Mouse (Mus musculus) limb, embryonic 10.5 days (tissue): ENCODE data around the gene Zc3h13. TPM values are rescaled to one million over a fixed set of nuclear protein-coding genes. Genes with fewer than 3 reads are reported as not detected.

ENCODE experiments used
- DNase-seq: peaks from one replicate; pipeline ENCODE4 v3.0.0-alpha.2; 2017; ENCODE audit warnings: low spot score
- H3K27ac ChIP-seq: fragments of 300-500 bp; sonication (generic); 2 replicates; pipeline ENCODE4 v1.5.1; 2016; ENCODE audit warnings: mild to moderate bottlenecking
- H3K27me3 ChIP-seq: fragments of 300-500 bp; sonication (generic); 2 replicates; pipeline ENCODE4 v1.6.1; 2016; ENCODE audit warnings: low read depth, mild to moderate bottlenecking; ENCODE audit not compliant: poor library complexity, severe bottlenecking
- H3K36me3 ChIP-seq: fragments of 300-500 bp; sonication (generic); 2 replicates; pipeline ENCODE4 v1.6.1; 2016; ENCODE audit warnings: mild to moderate bottlenecking, moderate library complexity
- H3K4me1 ChIP-seq: fragments of 300-500 bp; sonication (generic); 2 replicates; pipeline ENCODE4 v1.6.1; 2016
- H3K4me3 ChIP-seq: fragments of 300-500 bp; sonication (generic); 2 replicates; pipeline ENCODE4 v1.5.1; 2016; ENCODE audit warnings: mild to moderate bottlenecking, moderate library complexity
- H3K9me3 ChIP-seq: fragments of 300-500 bp; sonication (generic); replicated peaks from 2 replicates; pipeline ENCODE4 v1.6.1; 2016; ENCODE audit warnings: mild to moderate bottlenecking
- WGBS: fragments of 180-500 bp; shearing (Covaris S2); methylation state at CpG from one replicate; pipeline ENCODE4 v1.1.7; 2016; 5-methylcytosine and 5-hydroxymethylcytosine counted together
- polyA plus RNA-seq: library from polyadenylated mRNA; unstranded; fragments of >200 nt; fragmentation: Nextera tagmentation; extraction: Ambion mirVana; gene quantifications from 2 replicates; pipeline ENCODE4 v1.2.1, GENCODE M21; 2016

The Zc3h13 gene
- polyA plus RNA-seq, 1 experiment from 2014 or later, result 38.9 TPM

GRCm38 (mm10) chr14:75337884-75338283 lies 53.7 kb downstream of the Zc3h13 start:
- H3K4me1 ChIP-seq, result no peaks in the 10 kb centered on the region
- H3K9me3 ChIP-seq, result no peaks in the 10 kb centered on the region
- no peak overlapping the region for H3K4me3 ChIP-seq
- no peak overlapping the region for H3K27ac ChIP-seq
- H3K27me3 ChIP-seq, result no peaks in the 10 kb centered on the region
- no peak for DNase-seq
- peaks cover 64% of the 10 kb centered on the region for H3K36me3 ChIP-seq
- WGBS, result 93% methylated on average over 2 of the region's 2 CpGs

DNA sequence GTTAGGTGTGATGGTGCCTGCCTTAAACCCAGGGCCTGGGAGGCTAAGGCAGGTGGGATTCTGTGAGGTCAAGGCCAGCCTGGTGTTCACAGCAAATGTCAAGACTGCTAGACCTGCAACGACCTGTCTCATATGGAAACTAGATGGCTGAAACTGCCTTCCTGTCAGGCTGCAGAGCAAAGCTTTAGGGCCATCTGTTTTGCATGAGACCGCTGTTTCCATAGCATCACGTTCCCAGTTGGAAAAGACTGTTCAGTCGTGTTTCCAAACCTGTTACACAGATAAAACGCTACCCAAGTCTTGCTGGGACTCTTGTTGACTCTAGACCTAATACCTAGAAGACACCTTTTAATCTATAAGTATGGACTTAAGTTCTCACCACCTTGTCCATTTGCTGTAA lies 61.9 kb downstream of the Zc3h13 start:
- Histone ChIP-seq H3K27ac (no peak overlapping the region), H3K27me3 (no peaks in the 10 kb centered on the region), H3K4me3 (no peak overlapping the region), H3K36me3 (peaks cover 26% of the 10 kb centered on the region), H3K4me1 (no peaks in the 10 kb centered on the region), H3K9me3 (no peaks in the 10 kb centered on the region)
- DNase-seq, result no peak
- 86% methylated on average over 5 of the region's 5 CpGs for WGBS

- H3K4me3 ChIP-seq, result no peak overlapping the region
- H3K9me3 ChIP-seq, result no peaks in the 10 kb centered on the region
- no peak overlapping the region for H3K27ac ChIP-seq
- WGBS, result 80% methylated on average over 4 of the region's 4 CpGs
- H3K27me3 ChIP-seq, result no peaks in the 10 kb centered on the region
- no peaks in the 10 kb centered on the region for H3K36me3 ChIP-seq
- no peaks in the 10 kb centered on the region for H3K4me1 ChIP-seq
- DNase-seq, result no peak
Measured at GRCm38 (mm10) chr14:75351626-75352025, 67.5 kb downstream of the Zc3h13 start.

DNA sequence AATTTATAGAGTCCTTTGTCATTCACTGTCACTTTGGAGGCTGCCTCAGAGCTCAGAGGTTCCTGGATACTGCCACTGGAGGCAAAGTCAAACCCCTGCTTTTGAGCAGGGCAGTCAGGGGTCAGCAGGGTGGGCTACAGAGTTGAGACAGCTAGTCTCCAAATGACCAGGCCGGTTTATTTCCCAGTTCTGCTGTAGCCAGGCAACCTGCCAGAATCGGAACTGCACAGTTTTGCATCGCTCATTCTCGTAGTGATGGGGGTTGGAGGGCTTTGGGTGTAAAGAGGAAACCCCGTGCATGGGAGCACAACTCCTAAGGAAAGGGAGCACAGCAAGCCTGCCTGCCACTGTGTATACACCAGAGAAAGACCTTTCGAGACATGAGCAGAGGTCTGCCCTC lies 79.1 kb downstream of the Zc3h13 start:
- H3K4me1 ChIP-seq, result no peaks in the 10 kb centered on the region
- WGBS, result 40% methylated on average over 6 of the region's 6 CpGs
- H3K36me3 ChIP-seq, result no peaks in the 10 kb centered on the region
- no peak overlapping the region for H3K4me3 ChIP-seq
- no peak overlapping the region for H3K27ac ChIP-seq
- no peak for DNase-seq
- no peaks in the 10 kb centered on the region for H3K9me3 ChIP-seq
- H3K27me3 ChIP-seq, result no peaks in the 10 kb centered on the region

DNA sequence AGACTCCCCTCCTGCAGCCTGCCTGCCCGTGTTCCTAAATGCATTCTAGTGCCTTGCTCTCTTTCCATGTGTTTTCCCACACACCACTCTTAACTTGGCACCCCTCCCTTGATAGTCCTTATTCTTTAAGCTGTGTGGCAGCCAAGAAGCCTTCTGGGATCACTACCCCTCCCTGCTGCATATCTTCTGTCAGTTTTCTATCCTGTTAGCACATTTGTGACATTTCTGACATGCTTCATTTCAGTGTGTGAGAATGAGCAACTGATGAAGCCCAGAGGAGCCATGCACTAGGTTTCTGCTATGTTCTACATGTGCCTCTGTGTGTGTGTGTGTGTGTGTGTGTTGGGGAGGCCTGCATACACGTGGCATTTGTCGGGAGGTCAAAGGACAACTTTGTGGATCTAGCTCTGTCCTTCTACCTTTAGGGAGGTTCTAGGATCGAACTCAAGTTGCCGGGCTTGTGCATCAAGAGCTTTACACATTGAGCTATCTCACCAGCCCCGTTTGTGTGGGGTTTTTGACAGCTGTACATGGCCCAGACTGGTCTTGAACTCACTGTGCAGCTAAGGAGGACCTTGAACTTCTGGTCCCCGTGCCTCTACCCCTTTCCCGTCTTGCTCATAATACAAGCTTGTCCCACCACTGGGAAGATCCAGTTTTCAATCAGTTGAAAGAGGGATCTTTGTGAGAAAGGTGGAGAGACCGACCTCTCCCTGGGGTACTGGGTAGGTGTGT lies 81.3 kb downstream of the Zc3h13 start:
- Histone ChIP-seq H3K4me3 (no peak overlapping the region), H3K36me3 (no peaks in the 10 kb centered on the region), H3K4me1 (no peaks in the 10 kb centered on the region), H3K9me3 (no peaks in the 10 kb centered on the region), H3K27me3 (no peaks in the 10 kb centered on the region), H3K27ac (no peak overlapping the region)
- no peak for DNase-seq
- 86% methylated on average over 9 of the region's 9 CpGs for WGBS

DNA sequence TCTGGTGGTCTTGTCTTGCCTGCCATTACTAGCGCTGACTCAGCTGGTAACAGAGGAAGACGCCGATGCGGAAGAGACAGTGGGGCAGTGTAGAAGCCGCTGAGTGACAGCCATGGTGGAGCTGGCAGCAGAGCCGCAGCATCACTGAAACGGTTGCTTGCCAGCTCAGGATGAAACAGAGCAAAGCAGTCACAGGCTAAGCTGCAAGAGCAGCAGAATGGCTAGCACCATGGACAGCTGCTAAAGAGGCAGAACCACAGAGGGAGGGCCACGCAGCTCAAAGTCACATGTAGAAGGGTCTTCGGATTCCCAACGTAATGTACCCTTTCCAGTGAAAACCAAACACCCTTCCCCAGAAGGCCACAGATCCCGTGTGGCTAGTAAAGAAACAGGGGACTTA lies 82.6 kb downstream of the Zc3h13 start:
- Histone ChIP-seq H3K36me3 (no peaks in the 10 kb centered on the region), H3K4me3 (no peak overlapping the region), H3K27me3 (no peaks in the 10 kb centered on the region), H3K27ac (no peak overlapping the region), H3K4me1 (no peaks in the 10 kb centered on the region), H3K9me3 (no peaks in the 10 kb centered on the region)
- DNase-seq, result peak; percentile 63
- 33% methylated on average over 11 of the region's 11 CpGs for WGBS

DNA sequence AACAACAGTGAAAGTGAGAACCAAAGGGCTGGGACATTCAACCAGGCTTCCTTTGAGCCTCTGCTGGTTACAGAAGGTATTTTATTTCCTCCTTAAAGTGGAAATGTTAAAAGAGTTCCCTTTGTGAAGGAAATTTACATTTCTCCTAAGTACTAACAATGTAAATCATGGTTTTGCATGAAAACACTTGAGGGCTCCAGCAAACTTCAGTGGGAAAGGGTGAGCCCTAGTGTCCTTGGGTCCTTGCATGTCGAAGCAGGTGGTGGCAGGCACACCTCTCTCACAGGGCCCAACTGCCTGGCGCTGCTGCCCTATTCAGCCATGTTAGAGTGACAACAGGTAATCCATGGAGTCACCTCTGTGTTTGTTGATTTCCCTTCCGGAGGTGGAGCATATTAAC lies 83.3 kb downstream of the Zc3h13 start:
- H3K27me3 ChIP-seq, result no peaks in the 10 kb centered on the region
- H3K36me3 ChIP-seq, result no peaks in the 10 kb centered on the region
- H3K27ac ChIP-seq, result no peak overlapping the region
- no peaks in the 10 kb centered on the region for H3K4me1 ChIP-seq
- 37% methylated on average over 3 of the region's 3 CpGs for WGBS
- DNase-seq, result no peak
- no peaks in the 10 kb centered on the region for H3K9me3 ChIP-seq
- H3K4me3 ChIP-seq, result no peak overlapping the region

- no peaks in the 10 kb centered on the region for H3K36me3 ChIP-seq
- no peak overlapping the region for H3K4me3 ChIP-seq
- no peak overlapping the region for H3K27ac ChIP-seq
- no peaks in the 10 kb centered on the region for H3K4me1 ChIP-seq
- no peaks in the 10 kb centered on the region for H3K9me3 ChIP-seq
- DNase-seq, result no peak
- no peaks in the 10 kb centered on the region for H3K27me3 ChIP-seq
- WGBS, result 95% methylated on average over 5 of the region's 5 CpGs
Measured at GRCm38 (mm10) chr14:75369880-75370279, 85.7 kb downstream of the Zc3h13 start.

DNA sequence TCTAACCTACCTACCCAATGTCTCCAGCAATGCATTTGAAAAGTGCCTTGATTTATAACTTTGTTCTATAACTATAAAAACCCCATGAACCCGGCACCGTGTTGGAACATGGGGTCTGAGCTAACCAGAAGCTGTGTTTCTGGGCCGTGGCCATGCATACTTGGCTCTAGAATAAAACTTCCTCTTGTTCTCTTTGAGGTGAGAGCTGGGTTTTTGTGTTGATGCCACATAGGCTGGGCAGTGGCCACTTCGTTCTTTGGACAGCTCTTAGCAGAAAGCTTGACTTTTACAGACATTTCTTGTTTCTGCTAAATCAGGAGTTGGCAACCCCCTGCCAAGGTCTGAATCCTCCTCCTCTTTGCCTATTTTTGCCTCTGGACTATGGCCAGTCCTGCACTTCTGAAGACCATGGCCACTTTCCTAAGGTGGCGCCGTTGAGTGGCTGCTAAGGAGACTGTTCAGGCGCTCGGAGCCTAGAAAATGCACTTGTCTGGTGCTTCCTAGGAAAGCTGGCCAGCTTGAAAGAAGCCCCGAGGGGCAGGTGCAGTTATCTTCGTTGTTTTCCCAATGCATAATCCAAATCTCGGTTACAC lies 90.9 kb downstream of the Zc3h13 start:
- H3K4me1 ChIP-seq, result peaks cover 12% of the 10 kb centered on the region
- WGBS, result 76% methylated on average over 11 of the region's 11 CpGs
- no peak overlapping the region for H3K27ac ChIP-seq
- no peak overlapping the region for H3K4me3 ChIP-seq
- DNase-seq, result no peak
- no peaks in the 10 kb centered on the region for H3K27me3 ChIP-seq
- H3K9me3 ChIP-seq, result no peaks in the 10 kb centered on the region
- H3K36me3 ChIP-seq, result no peaks in the 10 kb centered on the region

GRCm38 (mm10) chr14:75376256-75376655 lies 92.1 kb downstream of the Zc3h13 start:
- H3K4me3 ChIP-seq, result no peak overlapping the region
- H3K36me3 ChIP-seq, result no peaks in the 10 kb centered on the region
- H3K9me3 ChIP-seq, result no peaks in the 10 kb centered on the region
- H3K27ac ChIP-seq, result no peak overlapping the region
- 49% methylated on average over 2 of the region's 2 CpGs for WGBS
- H3K4me1 ChIP-seq, result peaks cover 12% of the 10 kb centered on the region
- no peak for DNase-seq
- H3K27me3 ChIP-seq, result no peaks in the 10 kb centered on the region

DNA sequence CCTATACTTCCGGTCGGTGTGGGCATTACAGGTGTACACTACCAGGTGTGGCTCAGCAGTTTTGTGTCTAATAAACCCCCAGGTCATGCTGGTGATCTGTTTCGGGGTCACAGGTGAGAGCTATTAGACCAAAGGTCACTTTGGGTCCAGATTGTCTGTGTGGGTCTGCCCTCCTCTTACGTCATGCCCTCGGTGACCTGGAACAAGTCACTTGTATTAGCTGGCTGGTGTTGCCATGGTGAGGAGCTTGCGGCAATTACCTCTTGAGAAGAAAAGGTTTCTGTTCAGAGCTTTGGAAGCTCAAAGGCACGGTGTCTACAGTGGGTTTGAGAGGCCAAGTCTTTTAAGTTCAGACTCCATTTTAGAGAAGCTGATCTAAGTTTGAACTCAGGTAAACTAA lies 93.4 kb downstream of the Zc3h13 start:
- Histone ChIP-seq H3K36me3 (no peaks in the 10 kb centered on the region), H3K4me1 (peaks cover 12% of the 10 kb centered on the region), H3K9me3 (no peaks in the 10 kb centered on the region), H3K27me3 (no peaks in the 10 kb centered on the region), H3K27ac (no peak overlapping the region), H3K4me3 (no peak overlapping the region)
- WGBS, result 54% methylated on average over 7 of the region's 7 CpGs
- DNase-seq, result no peak
